Mouse (Mus musculus) heart, postnatal 14 days (tissue): ENCODE measurements at regions not wholly inside any gene's neighbourhood (a gene's known extent, or its start where the extent isn't known, plus 50 kb on each side); places are given as distances from the start of the nearest gene placed in this dataset.
A peak's percentile ranks its signal among the peaks of the same experiment; 100 is the strongest.

Experiments
- DNase-seq, 2 experiments: peaks; one replicate each; pipeline ENCODE4 v3.0.0; 2021 to 2022
- intact Hi-C: fragments of 180-260 bp; cut with DNase I; formaldehyde crosslinking; loops from one replicate; pipeline ENCODE4 v1.15.1; 2025

DNA sequence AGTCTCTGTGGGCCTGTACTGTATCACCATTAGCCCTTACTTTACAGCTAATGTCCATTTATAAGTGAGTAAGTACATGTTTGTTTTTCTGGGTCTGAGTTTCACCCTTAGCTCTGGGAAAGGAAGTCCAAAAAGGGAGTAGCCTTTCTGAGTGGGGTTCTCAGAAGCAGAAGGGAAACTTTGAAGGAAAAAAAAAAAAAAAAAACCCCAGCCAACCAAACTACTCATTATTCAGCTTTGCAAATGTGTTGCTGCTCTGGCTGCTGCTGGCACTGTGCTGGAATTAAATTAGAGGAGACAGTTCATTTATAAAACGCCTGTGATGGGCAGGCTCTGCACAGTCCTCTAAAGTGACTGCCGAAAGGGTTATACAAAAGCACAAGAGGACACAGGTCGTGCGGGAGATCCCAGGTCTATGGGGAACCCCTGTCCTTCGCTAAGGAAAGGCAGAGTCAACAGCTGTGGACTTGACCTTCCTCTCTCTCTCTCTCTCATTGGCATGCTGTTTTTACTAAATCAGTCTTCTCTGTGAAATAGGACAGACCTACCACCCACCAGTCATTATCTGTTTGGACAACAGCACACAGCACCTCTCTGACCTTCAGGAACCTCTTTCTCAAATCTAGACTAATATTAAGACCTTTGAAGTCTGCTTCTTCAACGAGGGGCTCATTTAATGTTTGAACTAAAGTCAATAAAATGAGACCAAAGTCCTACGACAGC, 165.4 kb downstream of the Cd47 start:
- intact Hi-C loops: no loop called here
- no peak for DNase-seq

DNA sequence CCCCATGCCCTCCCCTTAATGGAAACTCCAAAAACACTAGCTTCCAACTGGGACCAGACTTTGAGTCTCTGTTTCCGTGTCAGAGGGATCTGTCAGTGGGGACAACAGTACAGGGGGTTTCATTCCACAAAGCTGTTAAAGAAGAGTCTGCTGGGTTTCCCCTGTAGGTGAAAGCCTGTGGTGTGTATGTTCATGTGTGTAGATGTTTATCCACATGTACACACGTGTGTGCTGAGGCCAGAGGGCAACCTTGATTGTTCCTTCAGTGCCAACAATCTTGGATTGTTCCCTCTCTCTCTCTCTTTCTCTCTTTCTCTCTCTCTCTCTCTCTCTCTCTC, 165.9 kb downstream of the Cd47 start:
- DNase-seq: no peak

DNA sequence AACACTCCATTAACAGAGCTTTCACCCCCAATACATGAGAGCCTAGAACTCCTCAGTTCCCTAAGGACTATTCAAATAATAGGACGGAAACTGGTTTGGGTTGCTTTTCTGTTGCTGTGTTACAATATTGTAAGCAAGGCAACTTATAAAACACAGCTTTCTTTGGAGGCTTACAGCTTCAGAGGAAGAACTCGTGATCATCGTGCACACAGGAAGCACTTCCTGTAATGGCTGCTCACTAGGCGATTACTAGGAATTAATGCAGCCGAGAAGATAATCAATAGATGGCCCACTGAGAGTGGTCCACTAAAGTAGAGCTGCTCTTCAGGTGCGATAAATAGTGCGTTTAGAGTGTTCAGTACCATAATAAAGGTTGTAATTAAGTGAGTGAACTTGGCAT, 166.8 kb downstream of the Cd47 start:
- no peak for DNase-seq
- intact Hi-C loops: no loop called here

More for the DNA sequence above, 165.9 kb downstream of the Cd47 start:
- intact Hi-C loops: no loop called here

DNA sequence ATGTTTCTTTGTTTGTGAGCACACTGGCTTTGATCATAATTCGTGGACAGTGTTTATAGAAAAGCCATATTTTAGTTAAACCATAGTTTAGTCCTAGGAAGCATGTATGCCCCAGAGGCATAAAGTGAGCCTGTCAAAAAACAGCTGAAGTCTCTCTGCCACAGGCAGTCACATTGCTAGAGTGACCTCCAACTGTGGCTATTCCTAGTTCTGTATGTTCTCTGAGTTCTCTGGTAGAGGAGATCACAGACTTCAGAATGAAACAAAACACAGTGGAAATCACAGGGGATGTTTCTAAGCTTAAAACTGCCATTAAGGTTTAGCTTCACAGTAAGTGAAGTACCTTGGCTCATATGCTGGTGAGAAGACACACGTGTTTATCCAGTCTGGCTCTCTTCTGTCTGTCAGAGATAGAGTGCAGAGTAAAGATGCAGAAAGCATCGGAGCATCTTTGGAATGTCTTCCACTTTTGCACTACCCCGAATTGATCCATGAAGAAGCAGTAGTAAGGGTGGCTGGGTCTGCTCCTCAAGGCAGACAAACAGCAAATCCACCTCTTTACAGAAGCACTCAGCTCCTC, 168.0 kb downstream of the Cd47 start:
- no peak for DNase-seq
- intact Hi-C loops: no loop called here

DNA sequence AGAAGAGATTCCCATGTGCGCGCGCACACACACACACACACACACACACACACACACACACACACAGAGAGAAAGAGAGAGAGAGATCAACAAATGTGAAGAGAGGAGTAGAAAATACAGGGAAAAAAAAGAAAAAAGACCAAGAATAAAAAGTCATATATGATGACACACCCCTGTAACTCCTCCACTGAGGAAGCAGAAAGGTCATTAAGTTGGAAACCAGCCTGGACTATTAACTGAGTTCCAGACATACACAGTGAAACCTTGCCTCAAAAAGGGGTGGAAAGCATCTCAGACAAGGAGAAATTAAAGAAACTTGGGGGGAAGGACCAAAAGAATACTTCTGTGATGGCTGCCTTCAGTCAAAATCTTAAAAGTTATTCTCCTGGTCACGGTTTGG, 168.7 kb downstream of the Cd47 start:
- intact Hi-C loops: no loop called here
- DNase-seq: no peak

DNA sequence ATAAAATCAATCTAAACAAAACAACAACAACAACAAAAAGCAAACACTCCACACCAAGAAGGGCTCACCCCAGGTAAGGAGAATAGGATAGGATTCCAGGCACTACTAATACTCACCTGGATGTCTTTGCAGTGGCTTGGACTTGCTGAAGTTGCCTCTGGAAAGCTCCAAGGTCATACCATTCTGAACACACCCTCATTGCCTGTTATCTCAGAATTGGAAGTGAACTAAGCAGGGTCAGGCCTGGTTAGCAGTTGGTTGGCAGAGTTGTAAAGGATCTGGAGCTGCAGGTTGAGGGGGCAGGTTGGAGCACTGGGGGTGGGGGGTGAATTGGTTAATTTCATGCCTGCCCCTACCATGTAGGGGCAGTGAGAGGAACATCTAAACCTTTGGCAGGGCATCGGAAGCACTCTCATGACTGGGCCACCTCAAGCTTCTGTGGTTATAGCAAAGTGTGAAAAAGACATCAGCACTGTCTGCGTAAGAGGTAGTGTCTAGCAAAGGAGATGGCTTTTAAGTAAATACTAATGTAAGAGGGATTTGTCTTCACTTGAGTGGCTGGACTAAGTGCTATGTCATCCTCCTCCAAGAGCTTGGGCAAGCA, 169.5 kb downstream of the Cd47 start:
- intact Hi-C loops: no loop called here
- no peak for DNase-seq

DNA sequence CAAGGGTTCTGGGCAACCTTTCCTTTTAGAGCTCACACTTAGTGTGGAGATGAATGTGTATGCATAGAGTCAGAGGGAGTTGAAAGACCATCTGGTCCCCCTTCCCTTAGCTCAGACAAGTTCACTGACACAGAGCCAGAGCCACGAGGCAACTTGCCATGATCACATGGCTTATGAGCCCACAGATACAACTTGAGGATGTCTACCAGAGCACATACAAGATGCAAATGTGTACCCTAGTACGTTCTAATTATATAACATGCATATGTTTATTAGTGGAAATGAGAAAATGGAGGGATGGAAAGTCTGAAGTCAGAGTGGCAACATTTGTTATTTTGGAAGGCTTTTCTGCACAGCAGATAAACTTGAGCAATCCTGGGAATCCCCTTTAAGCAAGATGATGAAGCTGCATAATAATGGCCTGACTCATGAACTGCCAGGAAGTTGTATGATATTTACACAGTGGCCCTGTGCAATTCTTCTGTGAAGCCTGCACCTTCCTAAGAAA, 170.0 kb downstream of the Cd47 start:
- intact Hi-C loops: no loop called here
- peak; percentile 19 to 42 for DNase-seq

DNA sequence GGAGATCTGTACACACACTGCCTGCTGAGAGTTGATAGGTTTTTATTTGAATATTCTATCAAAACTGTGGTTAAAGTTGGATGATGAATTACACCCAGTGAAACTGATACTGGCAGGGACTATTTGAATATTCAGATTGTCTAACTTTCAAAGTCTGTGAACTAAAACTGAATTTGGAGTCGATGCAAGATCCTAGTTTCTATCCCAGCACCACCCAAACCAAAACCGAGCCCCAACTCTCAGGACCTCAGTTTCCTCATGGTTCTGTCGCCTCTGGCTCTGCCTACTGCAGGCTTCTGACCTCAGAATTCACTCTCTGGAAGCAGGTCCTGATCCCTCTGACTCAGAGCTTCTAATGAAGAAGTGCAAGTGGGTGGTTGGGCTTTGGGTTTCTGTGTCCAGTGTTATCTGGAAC, 170.8 kb downstream of the Cd47 start:
- intact Hi-C loops: no loop called here
- no peak for DNase-seq

DNA sequence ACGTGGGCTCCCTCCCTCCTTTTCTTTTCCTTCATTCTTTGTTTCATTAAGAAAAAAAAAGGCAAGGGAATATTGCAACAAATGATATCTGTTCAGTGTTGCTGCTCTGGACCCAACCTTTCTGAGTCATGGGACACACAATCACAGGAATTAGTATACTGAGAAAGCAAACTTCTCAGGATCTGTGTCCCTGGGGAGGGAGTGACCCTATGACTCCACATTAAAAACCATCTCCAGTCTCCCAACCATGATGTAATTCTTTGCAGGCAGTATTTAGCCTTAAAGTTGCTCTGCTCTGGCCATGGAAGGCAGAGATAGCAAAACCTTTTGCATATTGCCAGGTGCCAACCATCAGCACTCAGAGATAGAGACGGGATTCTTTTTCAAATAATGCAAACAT, 176.9 kb downstream of the Cd47 start:
- intact Hi-C loops: no loop called here
- no peak for DNase-seq

DNA sequence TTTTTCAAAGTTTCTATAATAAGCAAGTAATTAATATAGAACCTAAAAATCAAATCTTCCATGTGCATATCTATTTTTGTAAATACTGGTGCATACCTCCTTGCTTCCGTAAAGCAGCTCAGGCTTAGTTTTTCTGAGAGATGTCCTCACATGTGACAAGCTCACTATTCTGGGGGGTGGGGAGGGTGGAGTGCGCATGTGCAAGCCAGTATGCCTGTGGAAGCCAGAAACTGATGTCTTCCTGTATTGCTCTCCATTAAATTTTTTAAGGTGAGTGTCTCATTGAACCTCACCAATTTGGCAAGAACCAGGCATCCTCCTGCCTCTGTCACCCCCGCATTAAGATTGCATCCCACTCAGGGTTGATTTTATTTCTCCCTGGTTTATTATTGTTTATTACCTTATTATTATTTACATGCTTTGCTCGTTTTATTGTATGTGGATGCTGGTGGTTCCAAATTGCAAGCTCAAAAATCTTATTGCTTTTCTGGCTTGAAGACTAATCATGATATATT, 179.2 kb downstream of the Cd47 start:
- intact Hi-C loops: no loop called here

DNA sequence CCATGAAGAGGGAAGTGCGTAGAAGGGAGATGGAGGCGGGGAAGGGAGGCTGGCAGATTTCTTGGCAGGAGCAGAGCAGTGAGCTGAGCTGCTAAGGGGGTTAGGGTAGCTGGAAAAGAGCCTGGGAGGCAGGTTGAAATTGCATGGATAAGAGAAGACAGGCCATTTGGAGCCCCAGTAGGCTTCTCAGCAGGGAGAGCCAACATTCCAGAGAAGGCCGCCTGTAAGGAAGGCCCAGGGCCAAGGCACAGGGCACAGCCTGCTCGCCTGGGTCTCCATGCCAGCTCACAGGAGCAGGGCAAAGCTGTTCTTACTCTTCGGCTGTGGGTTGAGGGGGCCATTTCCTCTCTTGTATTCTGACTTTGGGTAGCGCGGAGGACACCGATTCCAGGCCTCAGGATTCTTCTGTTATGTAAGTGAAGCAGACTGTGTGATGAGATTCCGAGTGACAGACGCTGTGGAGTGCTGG, 179.9 kb downstream of the Cd47 start:
- intact Hi-C loops: no loop called here
- peak in 1 of 2 experiments; percentile 13 for DNase-seq

More for the DNA sequence above, 179.2 kb downstream of the Cd47 start:
- DNase-seq: no peak

DNA sequence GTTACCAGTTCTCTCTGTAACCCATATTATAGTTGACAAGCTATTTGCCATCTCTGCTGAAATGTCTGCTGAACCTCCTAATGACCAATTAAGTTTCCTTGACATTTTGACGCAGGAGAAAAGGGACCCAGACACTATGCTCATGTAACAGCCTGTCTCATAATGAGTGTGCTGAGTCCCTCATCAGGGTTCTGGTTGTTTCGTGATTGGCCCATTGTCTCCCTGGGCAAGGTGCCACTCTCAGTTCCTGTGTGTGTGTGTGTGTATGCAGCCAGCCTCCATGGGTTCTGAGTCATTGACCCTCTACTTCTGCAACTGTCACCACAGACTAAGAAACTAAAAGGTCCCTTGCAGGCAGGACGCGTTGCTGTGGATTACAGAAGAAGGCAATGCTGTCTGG, 181.8 kb downstream of the Cd47 start:
- no peak for DNase-seq
- intact Hi-C loops: no loop called here

DNA sequence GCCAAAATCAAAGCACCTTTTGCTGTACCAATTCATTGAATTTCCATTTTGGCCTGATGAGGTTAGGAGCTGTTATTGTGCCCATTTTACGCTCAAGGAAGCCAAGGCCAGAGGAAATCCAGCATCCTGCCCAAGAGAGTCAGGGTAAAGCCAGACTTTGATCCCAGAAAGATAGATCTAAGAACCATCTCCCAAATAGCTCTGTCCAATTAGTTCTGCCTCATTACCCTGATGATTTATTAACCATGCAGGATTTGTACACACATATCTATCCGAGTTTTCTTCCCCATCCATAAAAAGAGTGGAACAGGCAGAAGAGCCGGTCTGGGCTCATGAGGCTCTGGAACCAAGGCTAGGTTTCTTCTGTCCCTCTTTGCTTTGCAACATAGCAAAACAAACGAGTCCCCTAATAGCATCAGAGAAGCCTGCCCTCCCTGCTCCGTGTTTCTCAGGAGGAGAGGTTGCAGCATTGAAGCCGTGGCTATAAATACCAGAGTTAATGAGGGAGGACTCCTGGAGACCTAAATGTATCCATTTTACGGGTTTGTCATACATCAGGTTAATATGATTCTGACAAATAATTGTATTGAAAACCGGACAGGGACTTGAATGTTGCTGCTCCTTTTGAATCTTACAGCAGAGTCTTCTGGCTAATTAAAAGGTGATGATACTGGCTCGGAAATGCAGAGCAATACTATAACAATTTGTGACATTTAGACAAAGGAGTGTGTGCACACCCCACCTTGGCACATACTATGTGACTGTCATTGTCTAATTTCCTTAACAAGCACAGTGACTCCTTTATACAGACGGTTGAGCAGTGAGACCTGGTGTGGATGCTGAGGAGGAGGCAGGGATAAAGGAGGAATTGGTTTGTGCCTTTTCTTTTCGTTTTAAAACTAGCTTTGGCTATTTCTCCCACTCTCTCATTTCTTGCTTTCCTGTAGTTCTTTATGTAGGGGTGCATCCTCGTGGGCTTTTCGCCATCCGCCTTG, 185.0 kb downstream of the Cd47 start:
- intact Hi-C loops: no loop called here
- no peak for DNase-seq

DNA sequence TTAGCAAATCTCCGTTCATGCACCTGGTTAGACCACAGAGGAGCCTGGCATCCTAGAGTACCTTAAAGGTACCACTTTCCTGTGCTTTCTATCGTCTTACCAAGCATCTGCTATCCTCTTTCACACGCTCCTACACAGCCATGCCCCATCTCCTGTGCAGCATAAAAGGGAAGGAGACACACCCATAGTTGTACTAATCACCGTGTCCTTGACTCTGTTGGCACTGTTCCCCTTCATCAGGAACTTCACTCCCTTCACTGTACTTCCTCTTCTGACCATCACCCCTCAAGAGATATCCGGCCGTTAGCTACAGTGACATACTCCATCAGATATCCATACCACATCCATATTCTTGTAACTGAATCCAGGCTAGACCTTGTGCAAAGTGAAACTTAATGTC, 186.6 kb downstream of the Cd47 start:
- intact Hi-C loops: no loop called here
- no peak for DNase-seq

DNA sequence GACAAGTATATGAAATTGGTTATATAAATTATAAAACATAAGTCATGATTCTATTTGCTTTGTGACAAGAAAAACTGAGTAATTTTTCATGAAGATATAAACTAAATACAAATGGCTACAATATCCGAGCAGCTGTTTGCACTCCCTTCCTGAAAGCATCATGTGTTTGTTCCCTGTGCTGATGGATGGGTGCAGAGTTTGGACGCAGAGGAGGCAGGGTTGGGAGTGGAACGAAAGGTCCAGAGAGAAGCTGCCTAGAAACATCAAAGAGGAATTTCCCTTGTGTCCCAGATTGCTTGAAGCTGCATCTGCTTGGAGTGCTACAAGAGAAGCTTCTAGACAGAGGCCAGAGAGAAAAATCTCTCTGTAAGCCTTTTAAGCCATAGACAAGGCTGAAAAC, 195.5 kb downstream of the Cd47 start:
- DNase-seq: no peak
- intact Hi-C loops: no loop called here

DNA sequence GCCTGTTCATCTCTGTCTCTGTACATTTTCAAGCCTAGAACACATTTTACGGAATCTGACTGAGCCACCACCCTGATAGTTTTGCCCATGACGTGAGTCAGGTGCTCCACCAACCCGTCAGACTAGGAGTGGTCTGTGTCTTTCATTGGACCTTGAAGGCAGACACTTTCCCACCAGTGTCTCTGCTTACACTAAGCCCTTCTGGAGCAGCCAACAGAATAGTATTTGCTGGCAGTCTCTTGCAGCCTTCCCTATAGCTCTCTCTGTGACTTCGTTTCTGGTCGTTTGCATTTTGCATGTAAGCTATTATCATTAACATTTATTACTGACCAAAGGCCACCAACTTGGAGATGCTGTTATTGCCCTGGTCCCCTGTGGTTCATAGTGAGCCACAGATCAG, 196.3 kb downstream of the Cd47 start:
- intact Hi-C loops: no loop called here
- DNase-seq: no peak

DNA sequence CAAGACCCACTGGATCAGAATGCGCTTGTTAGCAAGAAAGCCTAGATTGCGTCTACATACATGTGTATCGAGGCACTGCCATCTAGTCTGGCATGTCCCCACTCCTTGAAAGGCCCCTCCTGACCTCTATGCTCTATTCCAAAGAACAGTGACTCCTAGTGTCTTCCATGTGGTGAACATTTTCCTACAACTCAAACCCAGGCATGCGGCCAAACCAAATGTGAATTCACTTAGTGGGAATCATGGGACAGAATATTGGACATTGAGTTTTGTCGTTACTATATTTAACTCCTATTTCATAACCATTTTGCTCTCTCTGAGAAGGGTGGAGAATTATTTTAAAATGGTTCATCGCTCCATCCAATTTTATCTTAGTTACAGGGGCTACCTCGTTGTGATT, 196.7 kb downstream of the Cd47 start:
- DNase-seq: peak; percentile 68 to 70
- intact Hi-C loops: no loop called here

DNA sequence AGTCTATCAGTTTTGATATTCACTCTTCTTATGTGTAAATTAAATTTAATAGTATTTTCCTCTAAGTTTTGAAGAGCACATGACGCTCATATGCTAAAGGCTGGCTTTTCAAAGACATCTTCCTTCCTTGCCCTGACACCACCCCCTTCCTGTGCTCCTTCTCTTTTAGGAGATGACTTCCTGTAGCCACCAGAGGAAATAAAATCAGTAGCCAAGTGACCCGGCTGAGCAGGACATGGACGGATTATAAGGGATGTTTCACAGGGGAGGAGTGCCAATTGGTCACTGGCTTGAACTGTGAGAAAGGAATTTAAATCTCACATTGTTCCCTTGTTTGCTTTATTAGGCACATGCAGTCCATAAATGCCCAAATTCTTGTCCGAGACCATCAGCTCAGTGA, 200.5 kb downstream of the Cd47 start:
- intact Hi-C loops: no loop called here
- no peak for DNase-seq

DNA sequence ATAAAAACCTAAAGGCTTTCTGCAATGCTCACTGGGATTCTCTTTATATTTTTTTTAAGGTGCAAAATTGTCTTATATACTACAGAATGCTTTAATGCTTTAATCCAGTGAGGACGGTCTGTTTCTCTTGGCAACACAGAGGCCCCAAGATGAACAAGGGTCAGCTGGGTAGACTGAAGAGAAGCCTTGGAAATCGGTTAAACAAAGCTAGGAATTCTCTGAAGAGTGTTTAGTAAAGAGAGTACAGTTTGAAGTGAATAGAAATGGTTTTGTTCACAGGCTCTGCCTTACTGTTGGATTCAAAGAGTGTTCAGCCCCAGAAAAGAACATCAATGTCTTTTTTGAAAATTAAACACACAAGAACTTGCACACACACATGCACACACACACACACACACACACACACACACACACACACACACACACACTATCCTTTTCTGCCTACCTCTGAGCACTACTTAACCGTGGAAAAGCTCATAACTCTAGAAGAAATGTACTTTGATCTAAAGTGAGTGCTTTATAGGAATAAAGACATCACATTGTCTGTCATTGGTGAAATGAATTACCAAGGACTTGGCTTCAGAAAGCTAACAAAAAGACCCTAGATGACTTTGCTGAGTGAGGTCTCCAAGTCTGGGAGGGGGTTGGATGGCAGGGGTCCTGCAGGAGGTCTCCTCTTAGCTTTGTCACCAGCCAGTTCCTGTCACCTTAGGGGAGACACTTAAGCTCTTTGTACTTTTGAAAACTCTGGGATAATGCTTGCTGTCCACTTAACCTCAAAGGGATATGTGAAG, 201.5 kb downstream of the Cd47 start:
- DNase-seq: no peak
- intact Hi-C loops: no loop called here

DNA sequence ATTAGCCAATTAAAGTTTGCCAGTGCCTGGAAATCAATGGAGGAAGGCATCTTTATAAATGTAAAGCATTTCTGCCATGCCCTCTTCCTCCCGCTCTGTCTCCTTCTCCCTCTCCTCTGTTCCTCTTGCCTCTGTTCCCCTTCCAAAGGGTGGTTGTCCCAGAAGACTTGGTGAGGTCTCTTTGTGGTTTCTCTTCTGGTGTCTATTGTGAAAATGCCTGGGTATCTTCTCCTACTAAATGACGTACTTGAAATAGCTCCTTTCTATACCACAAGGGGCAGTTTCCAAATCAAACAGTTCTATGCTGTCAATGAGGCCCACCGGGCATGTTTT, 202.1 kb downstream of the Cd47 start:
- intact Hi-C loops: no loop called here
- no peak for DNase-seq
